Mouse (Mus musculus): Measurements from ENCODE around the gene Myl7.
"Not testable (repeated sequence)": the region's sequence is repeated elsewhere in the genome, so short reads cannot be mapped to it uniquely, and the experiment has no call there.

The Myl7 gene

DNA sequence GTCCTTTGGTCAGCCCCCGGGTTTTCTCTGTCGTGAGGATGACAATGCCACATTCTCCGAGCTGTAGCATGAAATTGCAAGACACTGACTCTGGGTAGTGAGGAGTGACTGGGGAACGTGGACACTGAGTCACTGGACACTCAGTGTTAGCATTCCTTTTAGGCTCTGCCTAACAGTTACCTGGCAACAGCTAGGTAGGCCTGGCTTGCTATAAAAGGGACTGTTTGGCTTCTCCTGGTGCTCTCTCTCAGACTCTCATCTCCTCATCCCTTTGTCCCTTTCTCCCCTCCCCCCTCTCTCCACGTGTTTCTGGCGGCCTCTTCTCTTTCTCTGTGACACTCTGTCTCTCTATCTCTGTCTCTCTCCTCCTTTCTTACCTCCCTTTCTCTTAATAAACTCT is 3.8 kb upstream of the Myl7 start:
- no peak for DNase-seq

DNA sequence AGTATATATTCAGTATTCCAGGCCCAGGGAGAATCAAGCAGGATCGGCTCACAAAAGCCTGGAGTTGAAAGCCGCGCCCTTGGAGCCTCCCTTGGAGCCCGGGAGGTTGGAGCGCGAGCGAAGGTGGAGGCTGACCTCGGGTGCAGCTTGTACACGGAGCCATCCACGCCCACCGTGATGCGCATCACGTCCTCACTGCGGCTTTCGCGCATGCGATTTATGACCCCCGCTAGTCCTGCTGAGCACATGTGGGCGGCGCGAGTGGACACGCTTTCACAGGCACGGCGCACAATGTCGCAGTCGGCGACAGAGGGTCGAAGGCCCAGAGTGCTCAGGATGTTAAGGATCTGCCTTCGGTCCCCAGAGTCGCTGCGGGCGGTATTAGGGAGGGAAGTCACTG is 3.4 kb upstream of the Myl7 start:
- peak; percentile 21 to 45 for DNase-seq

DNA sequence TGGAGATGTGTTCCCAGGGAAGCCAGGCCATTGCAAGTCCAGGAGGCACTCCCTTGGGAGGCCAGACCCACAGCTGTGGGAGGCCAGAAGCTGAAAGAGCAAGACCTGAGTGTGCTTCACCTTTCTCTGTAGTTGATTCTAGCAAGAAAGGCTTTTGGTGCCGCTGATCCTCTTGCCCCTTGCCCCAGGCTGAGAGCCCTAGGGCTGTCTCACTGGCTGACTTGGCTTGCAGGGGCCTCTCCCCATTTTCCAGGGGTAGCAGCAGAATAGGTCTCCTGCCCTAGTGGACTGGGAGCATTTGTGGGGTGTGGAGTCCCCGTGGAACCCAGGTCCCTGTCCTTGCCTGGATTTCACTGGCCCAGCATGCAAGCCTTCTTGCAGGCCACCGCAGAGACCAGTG is 2.7 kb upstream of the Myl7 start:
- no peak for DNase-seq

DNA sequence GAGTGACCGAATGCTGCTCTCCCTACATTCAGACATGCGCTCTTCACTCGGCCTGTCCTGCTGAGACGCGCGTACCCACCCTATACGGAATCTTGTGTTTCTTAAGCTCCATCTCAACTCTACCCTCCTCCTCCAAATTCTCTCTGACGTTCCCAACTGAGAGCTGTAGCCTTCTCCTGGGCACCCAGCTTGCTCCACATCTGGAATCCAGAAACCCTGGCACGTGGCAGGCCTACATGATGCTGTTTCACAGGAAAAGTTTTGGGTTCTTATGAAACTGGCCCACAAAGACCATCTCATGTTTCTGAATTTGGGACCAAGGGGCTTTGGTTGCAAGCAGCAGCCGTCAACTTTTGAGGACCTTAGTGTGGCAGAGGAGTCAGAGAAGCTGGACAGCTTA is 704 bp upstream of the Myl7 start:
- DNase-seq, result no peak

DNA sequence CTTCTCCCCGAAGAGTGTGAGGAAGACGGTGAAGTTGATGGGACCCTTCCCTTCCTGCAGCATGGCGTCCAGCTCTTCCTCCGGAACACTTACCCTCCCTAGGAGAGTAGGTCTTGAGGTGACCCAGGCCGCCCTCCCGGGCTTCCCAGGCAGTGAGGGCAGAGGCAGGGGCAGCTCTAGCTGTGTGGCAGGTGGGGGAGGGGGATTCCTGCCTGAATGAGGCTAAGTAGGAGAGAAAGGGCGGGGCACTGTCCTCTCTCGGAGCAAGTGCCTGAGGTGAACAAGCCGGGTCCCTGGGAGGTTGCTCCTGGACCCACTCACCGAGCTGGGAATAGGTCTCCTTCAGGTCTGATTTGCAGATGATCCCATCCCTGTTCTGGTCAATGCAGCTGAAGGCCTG is 743 bp downstream of the Myl7 start:
- no peak for DNase-seq

DNA sequence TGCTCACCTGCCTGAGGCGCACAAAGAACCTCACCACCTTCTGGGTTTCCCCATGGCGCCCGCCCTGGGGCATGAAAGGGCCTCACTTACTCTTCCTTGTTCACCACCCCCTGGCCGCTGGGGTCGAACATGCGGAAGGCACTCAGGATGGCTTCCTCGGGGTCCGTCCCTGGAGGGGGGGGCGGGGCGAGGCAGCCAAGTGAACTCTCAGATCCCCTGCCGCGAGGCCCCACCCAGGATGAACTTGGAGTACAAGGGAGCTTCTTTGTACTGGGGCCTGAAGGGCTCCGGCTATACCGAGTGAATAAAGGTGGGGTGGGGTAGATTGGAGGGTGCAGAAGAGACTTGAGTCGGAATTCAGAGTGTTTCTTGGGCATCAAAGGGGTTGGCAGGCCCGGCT is 1.4 kb downstream of the Myl7 start:
- no peak for DNase-seq

DNA sequence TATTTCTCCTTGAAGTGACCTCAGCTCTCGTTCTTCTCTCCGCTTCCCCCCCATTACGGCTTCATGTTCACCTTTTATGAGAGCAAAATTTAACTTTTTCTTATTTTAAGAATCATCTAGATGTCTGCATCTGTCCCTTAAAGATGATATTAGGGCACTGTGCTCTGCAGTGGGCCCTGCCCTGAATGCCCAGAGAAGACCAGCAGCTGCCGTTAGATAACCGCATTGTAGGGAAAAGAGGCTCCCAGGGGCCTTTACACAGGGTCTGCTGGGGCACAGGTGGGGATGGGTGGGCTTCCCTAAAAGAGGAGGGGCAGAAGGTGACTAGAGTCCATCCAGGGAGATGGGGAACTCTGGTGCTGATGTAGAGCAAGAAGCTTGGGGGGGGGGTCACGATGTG is 4.8 kb downstream of the Myl7 start:
- no peak for DNase-seq

DNA sequence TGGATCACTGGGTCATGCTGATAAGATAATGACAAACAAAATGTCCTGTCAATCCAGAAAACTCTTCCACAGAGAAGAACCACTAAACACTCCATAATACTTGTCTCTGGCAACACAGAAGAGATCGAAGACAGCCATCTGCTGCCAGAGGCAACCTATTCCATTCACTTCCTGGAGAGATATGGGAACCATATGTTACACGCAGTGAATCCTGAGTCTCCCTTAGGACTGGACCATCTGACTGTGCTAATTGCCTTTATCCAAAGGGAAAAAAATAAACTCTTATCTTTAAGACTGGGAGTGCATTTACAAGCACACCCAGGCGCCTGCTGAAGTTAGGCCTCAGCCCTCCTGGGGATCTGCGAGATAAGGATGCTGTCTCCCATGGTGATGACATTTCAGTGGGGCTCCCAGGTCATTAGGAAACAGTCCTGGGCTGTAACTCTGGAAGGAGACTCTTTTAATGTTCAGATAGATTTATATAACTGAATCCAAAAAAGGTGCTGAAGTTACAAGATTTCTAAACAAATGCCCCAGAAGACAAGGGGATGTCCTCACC is 5.7 kb downstream of the Myl7 start:
- no peak for DNase-seq

DNA sequence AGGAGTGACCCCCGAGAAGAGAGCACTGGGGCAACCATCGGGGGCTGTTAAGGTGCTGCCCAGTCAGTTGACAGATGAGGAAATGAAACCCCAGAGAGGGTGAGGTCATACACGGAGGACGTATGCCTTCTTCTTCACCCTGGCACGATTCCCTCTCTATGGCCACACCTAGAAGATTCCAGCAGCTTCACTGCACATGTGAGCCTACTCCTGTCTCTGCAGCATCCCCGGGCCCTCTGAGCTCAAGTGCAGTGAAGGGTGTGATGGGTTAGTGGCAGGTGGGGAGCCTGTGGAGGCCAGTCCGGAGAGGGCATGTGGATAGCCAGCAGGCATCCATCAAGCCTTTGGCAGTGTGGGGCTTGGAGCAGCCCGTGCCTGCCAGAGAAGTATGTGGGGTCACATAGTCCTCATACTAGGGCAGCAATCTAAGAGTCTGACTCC is 6.4 kb downstream of the Myl7 start:
- DNase-seq, result peak; percentile 31 to 34

DNA sequence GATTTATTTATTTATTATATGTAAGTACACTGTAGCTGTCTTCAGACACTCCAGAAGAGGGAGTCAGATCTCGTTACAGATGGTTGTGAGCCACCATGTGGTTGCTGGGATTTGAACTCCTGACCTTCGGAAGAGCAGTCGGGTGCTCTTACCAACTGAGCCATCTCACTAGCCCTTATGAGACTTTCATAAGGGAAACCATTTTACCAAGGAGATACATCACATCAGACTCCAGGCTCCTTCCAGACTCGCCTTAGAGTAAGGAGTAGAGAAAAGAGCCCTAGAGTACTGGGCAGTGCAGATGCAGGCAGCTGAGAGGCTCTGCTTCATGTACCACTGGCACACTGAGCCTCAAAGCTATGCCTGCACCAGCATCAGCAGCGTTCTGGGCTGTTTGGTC is 10.0 kb downstream of the Myl7 start:
- DNase-seq, result not testable (repeated sequence)

DNA sequence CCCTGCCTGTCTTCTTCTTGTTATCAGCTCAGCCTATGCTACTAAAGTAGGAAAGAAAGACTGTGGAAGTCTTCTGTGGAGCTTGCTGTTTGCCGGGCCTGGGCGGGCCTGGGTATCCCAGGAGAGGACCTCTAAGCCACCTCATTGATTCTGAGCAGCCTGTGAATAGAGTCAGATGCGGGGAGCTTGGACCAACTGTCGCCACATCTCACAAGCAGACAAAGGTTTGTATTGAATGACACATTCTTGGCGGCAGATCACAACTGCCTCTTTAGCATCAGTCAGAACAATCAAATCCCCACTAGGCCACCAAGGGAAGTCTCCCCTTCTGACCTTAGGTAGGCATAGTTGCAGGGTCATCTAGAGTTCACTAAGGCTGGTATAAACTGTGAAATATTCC is 11.3 kb downstream of the Myl7 start:
- no peak for DNase-seq

DNA sequence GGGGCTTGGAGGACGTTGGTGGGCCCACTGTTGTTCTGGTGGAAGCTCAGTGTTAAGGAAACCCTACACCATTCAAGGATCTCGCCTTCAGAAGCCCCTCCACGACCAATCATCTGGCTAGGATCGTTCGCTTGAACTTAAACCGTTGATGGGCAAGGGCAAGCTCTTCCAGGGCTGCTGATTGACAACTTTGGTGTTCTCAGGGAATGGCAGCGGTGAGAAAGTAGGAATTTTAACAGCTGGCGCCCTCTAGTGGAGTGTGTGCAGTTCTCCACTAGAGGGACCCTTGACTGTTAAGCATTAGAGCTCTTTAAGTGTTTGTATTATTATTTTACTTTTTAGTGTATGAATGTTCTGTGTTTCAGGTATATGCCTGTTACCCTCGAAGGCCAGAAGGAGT is 12.4 kb downstream of the Myl7 start:
- peak; percentile 70 to 83 for DNase-seq

DNA sequence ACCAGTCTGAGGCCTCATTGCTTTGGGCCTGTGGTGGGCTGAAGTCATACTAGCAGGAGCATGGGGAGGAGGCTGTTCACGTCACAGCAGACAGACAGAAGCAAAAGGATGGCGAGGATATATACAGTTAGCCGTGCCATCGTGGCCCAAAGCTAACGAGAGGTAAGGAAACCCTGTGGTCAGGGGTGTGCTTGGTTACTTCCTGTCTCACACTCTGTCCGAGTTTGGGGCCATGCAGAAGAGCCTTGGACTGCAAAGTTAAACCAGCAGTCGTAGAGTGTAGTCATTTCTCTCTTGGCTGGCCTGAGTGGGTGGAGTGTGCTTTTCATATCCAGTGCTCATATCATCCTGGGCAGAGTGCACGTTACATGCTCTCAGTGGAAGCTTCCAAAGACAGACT is 16.1 kb downstream of the Myl7 start:
- no peak for DNase-seq

DNA sequence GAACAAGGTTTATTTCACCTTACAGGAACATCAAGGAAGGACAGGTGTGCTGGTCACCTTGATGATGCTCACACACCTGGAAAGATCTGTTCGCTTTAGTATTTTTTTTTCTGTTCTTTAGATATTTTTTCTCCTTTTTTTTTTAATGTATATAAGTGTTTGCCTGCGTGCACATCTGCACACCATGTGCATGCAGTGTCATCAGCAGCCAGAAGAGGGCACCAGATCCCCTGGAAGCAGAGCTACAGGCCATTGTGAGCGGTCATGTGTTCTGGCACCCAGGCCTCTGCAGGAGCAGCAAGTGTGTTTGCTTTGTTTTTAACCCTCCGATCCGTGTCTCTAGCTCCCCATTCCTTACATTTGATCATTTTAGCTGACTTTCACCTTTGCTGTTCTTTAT is 18.7 kb downstream of the Myl7 start:
- DNase-seq, result peak; percentile 51 to 81

DNA sequence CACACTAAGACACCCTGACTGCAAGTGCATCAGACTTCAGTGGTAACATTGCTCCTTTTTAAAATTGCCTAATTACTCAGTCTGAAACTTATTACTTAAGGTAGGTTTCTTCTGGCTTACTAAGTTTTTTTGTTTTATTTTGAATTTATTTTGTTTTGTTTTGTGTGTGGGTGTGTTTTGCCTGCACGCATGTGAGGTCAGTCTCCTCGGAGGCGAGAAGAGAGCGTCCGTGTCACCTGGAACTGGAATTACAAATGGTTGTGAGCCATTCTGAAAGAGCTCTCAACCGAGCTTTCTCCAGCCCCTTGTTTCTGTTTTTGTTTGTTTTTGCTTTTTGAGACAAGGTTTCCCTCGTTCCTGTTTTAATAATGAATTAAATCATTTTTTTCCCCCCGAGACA is 19.9 kb downstream of the Myl7 start:
- DNase-seq, result no peak

DNA sequence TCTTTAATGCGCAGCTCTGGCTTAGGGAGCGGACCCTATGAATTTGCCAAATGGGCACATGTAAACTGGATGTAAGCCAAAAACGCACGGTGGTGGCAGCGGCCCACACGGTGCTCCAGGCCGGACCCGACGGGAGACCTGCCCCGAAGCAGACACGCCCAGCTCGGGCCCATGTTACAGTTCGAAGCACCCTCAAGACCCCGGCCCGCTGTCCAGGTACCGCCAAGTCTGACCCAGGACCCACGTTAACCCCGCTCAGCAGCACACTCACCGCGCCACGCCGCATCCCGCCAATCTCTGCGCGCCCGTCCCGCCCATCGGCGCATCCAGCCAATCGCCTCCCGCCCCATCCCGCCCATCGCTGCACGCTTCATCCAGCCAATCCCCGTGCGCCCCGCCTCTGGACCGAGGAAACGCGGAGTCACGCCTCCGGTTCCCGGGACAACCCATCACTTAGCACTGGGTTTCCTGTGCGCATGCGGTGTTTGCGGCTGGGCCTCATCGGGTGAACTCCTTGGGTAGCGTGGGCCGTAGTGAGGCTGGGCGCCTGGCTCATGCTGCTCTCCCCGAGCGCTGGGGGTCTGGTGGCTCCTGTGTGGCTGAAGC is 20.6 kb downstream of the Myl7 start, which contains the start of gene Pold2:
Gene Pold2 (minus strand): TSS at position 372 of the 606 bp plus-strand sequence.
- peak; percentile 99 for DNase-seq

DNA sequence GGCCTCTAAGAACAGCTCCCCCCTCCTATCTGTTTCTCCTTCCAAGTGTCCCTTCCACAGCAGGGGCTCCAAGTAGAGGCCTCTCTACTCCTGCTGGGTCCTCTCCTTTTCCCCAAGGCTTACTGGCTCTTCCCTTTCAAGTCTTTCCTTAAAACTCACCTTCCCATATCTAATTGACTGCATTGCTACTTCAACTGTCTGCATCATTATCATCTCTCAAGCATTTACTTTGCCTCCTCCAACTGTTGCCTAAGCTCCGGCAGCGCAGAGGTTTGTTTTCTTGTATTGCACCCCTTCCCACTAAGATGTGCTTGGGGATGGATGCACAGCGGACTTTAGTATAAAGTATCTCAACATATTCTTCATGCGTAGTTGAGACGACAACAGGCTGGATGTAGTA is 21.2 kb downstream of the Myl7 start:
- DNase-seq, result no peak

DNA sequence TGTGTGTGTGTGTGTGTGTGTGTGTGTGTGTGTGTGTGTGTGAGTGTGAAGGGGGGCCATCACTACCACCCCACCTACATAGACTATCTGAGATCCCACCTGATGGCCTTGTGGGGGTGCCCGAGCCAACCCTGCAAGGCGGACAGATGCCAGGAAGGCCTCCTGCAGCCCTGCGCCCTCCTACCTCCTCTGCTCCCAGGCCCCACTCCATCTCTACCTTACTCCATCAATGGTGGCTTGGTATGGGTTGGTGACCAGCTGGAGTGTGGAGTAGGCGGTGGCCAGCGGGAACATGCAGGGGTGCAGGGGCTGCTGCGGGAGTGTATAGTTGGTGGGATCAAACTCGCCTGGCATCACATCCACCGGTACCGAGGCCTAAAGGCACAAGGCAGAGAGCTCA is 25.4 kb downstream of the Myl7 start:
- DNase-seq, result no peak

DNA sequence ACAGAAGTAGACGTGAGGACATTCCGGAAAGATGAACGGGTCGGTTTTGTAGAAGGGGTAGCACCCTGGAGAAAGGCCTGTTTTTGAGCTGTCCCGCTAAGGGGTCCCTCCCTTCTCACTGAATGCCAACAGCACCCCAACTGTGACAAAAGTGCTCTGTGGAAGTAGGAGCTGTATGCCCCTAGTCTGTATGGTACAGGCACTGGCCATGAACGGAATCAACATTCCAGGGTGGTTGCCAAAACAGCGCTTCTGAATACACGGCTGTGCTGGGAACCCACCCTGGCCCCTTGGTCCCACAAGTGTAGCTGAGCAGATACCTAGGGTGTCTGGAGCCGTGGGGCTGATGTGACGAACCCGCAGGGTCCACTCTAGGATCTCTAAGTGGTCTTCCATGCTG is 25.9 kb downstream of the Myl7 start:
- DNase-seq, result no peak

DNA sequence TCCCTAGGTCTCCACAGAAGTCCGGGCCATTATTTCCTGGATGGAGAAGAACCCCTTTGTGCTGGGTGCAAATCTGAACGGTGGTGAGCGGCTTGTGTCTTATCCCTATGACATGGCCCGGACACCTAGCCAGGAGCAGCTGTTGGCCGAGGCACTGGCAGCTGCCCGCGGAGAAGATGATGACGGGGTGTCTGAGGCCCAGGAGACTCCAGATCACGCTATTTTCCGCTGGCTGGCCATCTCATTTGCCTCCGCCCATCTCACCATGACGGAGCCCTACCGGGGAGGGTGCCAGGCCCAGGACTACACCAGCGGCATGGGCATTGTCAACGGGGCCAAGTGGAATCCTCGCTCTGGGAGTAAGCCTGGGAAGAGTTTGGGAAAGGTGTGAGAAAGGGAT is 28.5 kb downstream of the Myl7 start:
- DNase-seq, result no peak

DNA sequence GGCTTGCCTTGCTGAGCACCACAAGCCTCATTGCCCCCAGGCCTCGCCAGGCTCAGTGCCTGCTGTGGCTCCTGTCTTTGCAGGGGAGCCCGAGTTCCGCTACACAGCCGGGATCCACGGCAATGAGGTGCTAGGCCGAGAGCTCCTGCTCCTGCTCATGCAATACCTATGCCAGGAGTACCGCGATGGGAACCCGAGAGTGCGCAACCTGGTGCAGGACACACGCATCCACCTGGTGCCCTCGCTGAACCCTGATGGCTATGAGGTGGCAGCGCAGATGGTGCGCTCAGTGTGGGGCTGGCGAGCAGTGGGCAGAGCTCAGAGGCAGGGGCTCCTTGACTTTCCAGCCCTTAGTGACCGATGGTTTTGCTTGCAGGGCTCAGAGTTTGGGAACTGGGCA is 29.3 kb downstream of the Myl7 start:
- DNase-seq, result no peak

DNA sequence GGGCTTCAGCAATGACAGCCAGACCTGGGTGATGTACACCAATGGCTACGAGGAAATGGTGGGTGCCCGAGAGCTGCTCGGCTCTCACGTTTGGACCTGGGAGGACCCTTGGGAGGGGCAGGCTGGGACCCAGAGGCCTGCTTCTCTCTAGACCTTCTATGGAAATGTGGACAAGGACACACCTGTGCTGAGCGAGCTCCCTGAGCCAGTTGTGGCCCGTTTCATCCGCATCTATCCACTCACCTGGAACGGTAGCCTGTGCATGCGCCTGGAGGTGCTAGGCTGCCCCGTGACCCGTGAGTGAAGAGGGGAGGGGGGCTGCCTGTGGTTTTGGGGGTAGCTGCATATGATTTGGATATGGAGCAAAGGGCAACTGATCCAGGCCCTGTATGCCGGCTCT is 30.3 kb downstream of the Myl7 start:
- peak; percentile 42 to 63 for DNase-seq

DNA sequence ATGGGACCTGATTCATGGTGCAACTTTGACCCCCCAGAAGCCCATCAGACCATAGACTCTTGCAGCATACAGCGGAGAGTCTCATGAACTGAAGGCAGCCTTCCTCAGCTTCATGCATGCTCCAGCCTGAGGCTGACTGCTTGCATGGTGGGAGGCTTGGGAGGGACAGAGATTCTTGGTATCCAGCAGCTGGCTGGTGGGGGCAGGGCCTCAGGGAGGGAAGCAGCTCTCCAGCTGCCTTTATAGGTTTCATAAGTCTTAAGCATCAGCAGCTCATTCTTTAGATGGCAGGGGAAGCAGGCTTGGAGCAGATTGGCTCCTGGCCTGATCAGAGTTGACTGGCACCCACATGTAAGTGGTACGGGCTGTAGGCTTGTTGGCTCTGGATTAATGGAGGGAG is 31.4 kb downstream of the Myl7 start:
- DNase-seq, result no peak

DNA sequence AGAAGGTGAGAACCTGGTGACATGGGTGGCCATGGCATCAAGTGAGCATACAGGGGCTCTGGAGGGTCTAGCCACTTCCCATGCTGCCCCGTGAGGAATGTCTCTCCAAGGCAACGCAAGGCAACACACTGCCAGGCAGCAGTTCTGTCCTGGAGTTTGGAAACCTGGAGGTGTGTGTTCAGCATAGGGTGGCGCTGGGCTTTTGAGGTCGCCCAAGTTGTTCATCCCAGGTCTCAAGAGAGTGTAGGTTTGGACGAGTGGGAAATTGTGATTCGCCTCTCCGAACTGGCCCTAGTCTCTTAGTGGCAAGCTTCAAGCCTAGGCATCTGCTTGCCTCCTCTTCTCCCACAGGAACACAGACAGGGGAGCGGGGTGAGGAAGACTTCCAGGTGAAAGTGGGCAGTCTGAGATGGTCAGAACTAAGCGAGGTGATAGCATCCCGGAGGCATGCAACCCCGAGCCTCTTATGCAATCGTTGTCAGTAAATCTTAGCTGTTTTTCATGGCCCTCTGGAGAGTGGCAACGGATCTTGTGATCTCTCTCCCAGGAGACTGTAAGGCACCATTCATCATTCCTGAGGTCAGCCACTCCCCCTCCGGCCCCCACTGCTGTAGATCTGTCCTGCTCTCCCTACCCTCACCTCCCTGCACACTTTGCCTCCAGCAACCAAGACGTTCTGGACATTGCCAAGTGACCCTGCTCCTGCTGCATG is 36.0 kb downstream of the Myl7 start:
- peak; percentile 68 to 87 for DNase-seq
